Mouse (Mus musculus) cerebellum, adult 9-11 months (tissue): ENCODE results near the gene Rnf5.
A peak's percentile ranks its signal among the peaks of the same experiment; 100 is the strongest.

Experiments used
- DNase-seq: peaks from one replicate; pipeline ENCODE4 v3.0.0; 2022

The Rnf5 gene

GRCm38 (mm10) chr17:34604511-34605237 lies 1.2 kb upstream of the Rnf5 start:
- DNase-seq, result no peak

- peak; percentile 100 for DNase-seq
These were observed 595 bp upstream of the Rnf5 start, which contains the start of gene Agpat1 for GRCm38 (mm10) chr17:34604061-34604508. TSS of gene Agpat1 (plus strand) at chr17:34604262.

- peak; percentile 69 for DNase-seq
These were observed 1.7 kb downstream of the Rnf5 start for GRCm38 (mm10) chr17:34601796-34602195.

GRCm38 (mm10) chr17:34599891-34600290 lies 3.6 kb downstream of the Rnf5 start:
- peak; percentile 60 for DNase-seq

- peak; percentile 37 for DNase-seq
These were observed 5.9 kb downstream of the Rnf5 start, which contains the start of gene Ager for GRCm38 (mm10) chr17:34597566-34598095. TSS of gene Ager (plus strand) at chr17:34597862.

- no peak for DNase-seq
These were observed 7.4 kb downstream of the Rnf5 start for GRCm38 (mm10) chr17:34596098-34596497.

- peak; percentile 63 for DNase-seq
These were observed 9.6 kb downstream of the Rnf5 start for GRCm38 (mm10) chr17:34593752-34594525.

- peak; percentile 84 for DNase-seq
These were observed 10.6 kb downstream of the Rnf5 start for GRCm38 (mm10) chr17:34592581-34593549.

- DNase-seq, result peak; percentile 87
These were observed 11.5 kb downstream of the Rnf5 start for GRCm38 (mm10) chr17:34591994-34592375.

- peak; percentile 77 for DNase-seq
These were observed 12.2 kb downstream of the Rnf5 start, which contains the start of gene Pbx2 for GRCm38 (mm10) chr17:34591029-34591993. TSS of gene Pbx2 (plus strand) at chr17:34591266.

- peak; percentile 65 for DNase-seq
These were observed 13.1 kb downstream of the Rnf5 start for GRCm38 (mm10) chr17:34590154-34590987.

GRCm38 (mm10) chr17:34589681-34590101 lies 13.8 kb downstream of the Rnf5 start, which contains the start of gene Gpsm3:
TSS of gene Gpsm3 (plus strand) at chr17:34589806.
- peak; percentile 63 for DNase-seq

- DNase-seq, result peak; percentile 32
These were observed 14.3 kb downstream of the Rnf5 start for GRCm38 (mm10) chr17:34589206-34589605.

GRCm38 (mm10) chr17:34588767-34589166 lies 14.7 kb downstream of the Rnf5 start:
- DNase-seq, result peak; percentile 55

- DNase-seq, result no peak
These were observed 15.7 kb downstream of the Rnf5 start for GRCm38 (mm10) chr17:34587814-34588213.

GRCm38 (mm10) chr17:34587423-34587811 lies 16.1 kb downstream of the Rnf5 start:
- DNase-seq, result peak; percentile 98

GRCm38 (mm10) chr17:34586796-34587422 lies 16.6 kb downstream of the Rnf5 start:
- DNase-seq, result peak; percentile 92

GRCm38 (mm10) chr17:34585877-34586771 lies 17.4 kb downstream of the Rnf5 start:
- peak; percentile 66 for DNase-seq
